Mouse (Mus musculus) retina, postnatal 1 day (tissue): ENCODE data around the gene Gata1.
"Not testable (repeated sequence)": the region's sequence is repeated elsewhere in the genome, so short reads cannot be mapped to it uniquely, and the experiment has no call there.

Experiments
- DNase-seq: peaks from one replicate; pipeline ENCODE4 v3.0.0-alpha.2; 2012

The Gata1 gene

DNA sequence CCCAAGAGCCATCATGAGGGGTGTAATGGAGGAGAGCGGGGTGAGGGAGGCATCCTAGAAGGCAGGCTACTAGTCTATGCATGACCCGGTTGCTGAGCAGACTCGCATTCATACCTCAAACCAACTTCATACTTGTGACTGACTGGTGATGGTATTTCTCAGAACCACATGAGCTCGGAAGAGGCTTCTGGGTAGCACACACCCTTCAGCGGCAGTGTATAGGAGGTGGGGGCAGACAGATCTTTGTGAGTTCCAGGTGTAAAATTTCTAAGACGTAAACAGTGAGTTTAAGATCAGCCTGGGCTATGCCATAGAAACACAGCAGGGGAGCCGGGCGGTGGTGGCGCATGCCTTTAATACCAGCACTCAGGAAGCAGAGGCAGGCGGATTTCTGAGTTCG is at the start of gene Gata1:
Gene Gata1, minus strand, starts transcription at position 180 of the 400 bp plus-strand sequence.
- DNase-seq = no peak

DNA sequence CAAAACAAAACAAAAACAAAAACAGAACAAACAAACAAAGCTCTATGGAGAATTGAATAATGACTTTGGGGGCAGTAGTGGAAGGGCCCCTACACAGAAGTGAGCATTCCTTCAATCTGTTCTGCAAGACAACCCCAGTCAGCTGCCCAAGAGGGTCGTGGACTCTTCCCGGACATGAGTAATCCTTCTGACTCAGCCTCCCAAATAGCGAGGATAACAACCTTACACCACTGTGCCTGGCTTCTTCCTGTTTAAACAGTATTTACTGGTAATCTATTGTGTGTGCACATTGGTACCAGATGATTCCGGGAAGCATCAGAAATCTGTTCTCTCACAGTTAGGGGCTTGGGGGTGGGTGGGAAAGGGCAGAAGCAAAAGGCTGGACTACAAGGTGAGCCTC is 48.9 kb upstream of the Gata1 start:
- no peak for DNase-seq

DNA sequence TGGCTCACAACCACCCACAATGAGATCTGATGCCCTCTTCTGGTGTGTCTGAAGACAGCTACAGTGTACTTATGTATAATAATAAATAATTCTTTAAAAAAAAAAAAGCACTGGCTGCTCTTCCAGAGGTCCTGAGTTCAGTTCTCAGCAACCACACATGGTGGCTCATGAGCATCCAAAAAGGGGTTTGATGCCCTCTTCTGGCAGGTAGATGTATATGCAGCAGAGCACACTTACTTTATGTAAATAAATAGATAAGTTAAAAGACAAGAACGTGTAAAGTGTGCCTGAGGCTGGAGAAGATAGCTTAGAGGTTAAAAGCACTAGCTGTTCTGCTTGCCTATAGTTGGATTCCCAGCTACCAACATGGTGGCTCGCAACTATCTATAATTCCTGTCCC is 46.9 kb upstream of the Gata1 start:
- no peak for DNase-seq

DNA sequence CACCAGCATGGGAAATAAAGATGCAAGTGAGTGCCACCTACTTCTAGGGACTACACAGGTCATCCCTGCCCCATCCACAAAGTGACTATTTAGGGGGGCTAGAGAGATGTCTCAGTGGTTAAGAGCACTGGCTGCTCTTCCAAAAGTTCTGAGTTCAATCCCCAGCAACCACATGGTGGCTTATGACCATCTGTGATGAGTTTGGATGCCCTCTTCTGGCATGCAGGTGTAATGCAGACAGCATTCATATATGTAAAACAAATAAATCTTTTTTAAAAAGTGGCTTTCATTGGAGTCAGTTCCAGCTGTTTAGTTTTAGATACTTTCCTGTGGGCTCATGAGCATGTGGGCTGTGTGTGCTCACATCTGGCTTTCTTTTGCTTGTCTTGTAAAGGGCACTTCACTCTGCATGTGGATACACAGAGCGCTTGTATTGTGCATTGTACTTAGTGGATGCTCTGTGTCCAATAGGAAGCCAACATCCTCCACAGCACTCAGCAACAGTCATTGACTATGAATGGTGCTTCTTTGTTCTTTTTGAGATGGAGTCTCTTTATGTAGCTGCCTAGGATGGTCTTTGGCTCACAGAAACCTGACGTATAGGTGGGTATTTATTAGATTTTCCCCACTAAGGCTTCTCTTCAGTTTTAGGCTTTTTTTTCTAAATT is 42.4 kb upstream of the Gata1 start:
- no peak for DNase-seq

DNA sequence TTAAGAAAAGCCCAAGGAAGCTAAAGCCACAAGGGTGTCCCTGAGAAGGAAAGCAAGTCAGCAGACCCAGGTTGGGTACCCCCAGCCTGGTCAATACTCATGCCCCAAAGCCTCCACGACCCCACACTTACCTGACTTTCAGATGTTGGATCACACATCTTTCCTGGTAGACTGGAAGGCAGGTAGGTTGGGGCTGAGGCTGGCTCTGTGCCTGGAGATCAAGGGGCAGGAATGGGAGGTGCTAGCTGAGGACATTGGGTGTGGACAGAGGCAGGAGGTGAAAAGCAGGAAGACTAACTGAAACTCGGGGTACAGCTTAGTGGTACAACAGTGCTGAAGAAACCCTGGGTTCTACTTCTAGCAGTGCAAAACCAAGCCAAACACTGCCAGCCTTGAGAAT is 40.4 kb upstream of the Gata1 start, which contains the start of gene Glod5:
Gene Glod5, minus strand, starts transcription at position 207 of the 400 bp plus-strand sequence.
- DNase-seq = no peak

DNA sequence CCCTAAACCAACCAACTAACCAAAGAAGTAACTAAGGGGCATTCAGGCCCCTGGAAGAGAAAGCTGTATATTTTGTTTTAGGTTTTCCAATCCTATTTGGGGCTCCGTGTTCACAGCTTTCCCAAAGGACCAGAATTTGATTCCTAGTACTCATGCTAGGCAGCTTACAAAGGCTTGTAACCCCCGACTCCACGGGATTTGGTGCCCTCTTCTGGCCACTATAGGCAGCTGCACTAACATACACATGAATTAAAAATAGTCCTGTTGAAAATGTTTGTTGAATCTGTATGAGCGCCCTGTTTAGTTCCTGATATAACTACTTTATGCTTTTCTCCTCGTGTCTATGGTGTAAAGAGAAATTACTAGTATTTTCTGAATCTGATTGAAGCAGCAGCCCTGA is 39.3 kb upstream of the Gata1 start:
- peak; percentile 69 for DNase-seq

DNA sequence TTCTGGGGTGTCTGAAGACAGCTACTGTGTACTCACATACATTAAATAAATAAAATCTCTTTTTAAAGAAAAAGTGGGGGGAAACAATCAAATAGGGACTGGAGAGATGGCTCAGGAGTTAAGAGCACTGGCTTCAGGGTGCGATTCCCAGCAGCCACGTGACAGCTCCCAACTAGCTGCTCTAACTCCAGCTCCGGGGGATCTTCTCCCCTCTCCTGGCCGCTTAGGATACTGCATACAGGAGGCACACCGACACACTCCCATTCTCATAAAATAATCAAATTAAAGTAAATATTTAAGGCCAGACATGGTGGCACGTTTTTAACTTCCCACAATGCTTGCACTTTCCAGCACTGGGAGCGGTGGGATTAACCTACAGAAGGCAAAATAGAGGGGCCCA is 37.8 kb upstream of the Gata1 start:
- DNase-seq = not testable (repeated sequence)

DNA sequence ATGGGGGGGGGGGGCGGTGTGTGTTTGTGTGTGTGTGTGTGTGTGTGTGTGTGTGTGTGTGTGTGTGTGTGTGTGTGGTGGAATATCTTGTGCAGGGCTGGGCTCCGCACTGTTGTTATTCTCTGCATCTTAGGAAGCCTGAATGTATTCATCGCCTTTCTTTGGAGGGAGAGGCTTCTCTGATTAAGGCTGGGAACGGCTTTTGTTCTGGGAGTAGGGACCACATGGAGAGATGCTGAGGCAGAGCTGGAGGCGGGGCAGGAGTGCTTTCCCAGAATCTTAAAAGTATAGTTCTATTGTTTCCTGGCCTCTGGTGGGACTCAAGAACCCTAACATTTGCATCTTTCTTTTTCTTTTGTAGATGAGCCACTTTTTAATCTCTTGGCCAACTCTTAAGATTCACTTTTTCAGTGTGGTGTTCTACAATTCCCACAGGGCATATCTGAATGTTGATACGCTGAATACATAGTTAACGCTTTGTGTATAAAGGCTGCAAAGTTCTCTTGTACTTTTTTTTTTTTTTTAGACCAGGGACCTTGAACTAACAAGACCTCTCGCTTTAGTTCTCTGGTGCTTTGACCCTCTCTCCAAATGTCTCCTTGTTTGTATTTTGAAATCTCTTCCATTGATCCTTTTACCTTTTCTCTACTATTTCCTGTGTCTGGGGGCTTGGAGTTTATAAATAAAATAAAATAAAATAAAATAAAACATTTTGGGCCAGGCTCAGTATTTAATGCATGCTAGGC is 35.9 kb upstream of the Gata1 start:
- DNase-seq = no peak

DNA sequence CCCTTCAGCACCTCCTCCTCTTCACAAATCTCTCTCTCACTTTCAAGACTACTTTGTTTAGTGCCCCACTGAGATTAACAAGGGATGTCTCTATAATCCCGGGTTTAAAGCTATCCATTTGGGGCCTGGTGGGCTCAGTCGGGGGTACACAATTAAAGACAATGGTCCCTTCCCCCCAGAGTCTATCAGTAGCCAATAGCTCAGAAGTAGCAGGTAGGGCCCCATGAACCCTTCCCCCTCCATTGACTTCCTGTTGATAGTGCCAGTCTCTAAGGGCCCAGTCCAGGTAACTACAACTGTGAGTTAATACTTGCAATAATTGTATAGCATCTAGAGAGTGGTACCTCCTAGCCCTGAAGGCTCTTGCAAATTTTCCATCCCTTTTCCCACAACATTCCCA is 35.3 kb upstream of the Gata1 start:
- no peak for DNase-seq

DNA sequence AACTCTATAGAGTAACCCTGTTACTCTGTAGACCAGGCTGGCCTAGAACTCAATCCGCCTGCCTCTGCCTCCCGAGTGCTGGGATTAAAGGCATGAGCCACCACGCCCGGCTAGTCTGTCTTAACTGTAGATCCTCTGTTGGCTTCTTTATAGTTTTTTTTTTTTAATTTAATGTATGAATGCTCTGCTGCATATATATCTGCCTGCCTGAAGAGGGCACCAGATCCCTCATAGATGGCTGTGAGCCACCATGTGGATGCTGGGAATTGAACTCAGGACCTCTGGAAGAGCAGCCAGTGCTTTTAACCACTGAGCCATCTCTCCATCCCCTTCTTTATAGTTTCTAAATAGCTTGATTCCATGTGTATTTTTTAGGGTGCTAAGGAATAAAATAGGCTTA is 31.5 kb upstream of the Gata1 start:
- not testable (repeated sequence) for DNase-seq

DNA sequence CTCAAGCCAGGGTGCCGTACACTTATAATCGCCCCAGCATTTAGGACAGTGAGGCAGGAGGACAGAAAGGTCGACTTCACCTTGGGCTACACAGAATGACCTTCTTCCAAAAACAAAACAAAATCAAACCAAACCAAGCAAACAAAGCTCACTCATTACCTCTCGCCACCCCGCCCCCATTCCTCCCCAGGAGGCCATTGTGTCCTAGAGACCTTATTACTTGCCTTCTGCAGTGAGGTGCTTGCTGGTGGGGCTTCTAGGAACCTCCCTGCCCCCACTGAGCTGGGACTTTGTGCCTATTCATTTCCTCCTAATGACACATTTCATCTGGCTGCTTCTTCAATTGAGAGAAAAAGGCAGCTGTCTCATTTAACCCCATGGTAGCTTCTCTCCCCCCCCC is 30.7 kb upstream of the Gata1 start:
- DNase-seq = peak; percentile 34

DNA sequence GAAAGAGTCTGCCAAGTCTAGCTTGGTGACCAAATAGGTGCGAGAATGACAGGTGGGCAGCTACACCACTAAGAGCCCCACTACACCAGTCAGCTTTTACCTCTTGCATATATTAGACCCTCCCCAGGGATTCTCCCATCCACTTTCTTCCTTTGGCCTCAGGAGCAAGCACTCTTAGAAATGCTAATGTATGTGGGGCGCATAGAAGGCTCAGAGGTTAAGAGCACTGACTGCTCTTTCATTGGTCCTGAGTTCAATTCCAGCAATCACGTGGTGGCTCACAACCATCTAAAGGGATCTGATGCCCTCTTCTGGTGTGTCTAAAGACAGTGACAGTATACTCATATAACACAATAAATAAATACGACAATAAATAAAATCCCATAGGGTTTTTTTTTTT is 25.1 kb upstream of the Gata1 start:
- no peak for DNase-seq

DNA sequence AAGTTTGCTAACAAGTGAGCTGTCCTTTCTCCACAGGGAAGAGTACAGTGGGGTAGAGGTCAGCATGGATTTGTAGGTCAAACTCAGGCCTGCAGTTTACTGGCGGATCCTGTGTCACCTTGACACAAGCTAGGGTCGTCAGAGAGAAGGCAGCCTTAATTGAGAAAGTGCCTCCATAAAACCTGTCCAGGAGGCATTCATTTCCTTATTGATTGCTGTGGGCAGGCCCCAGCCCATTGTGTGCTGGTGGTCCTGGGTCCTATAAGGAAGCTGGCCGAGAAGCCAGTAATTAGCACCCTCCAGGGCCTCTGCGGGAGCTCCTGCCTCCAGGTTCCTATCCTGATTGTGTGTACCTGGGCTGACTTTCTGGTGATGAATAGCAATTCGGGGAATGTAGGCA is 24.1 kb upstream of the Gata1 start:
- no peak for DNase-seq

DNA sequence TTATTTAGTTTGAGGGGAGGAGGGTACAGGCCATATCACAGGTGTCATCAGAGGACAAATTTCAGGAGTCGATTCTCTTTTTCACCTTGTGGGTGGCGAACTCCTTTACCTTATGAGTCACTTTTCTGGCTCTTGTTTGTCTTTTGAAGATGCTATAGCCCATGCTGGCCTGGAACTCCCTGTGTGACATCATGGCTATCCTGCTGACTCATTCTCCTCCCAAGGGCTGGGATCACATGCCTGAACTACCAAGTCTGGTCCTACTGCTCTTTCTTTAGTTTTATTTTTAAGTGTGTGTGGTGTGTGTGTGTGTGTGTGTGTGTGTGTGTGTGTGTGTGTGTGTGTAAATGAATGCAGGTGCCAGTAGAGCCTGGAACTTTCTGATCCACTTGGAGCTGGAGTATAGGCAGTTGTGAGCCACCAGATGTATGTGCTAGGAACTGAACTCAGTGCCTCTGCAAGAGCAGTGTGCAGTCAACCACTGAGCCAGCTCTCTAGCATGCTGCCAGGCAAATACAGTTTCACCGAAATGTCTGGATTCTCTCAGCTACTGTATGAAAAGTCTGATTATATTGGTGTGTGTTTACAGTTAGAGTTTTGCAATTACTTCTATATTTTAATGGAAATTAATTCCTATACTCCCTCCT is 22.8 kb upstream of the Gata1 start:
- no peak for DNase-seq

DNA sequence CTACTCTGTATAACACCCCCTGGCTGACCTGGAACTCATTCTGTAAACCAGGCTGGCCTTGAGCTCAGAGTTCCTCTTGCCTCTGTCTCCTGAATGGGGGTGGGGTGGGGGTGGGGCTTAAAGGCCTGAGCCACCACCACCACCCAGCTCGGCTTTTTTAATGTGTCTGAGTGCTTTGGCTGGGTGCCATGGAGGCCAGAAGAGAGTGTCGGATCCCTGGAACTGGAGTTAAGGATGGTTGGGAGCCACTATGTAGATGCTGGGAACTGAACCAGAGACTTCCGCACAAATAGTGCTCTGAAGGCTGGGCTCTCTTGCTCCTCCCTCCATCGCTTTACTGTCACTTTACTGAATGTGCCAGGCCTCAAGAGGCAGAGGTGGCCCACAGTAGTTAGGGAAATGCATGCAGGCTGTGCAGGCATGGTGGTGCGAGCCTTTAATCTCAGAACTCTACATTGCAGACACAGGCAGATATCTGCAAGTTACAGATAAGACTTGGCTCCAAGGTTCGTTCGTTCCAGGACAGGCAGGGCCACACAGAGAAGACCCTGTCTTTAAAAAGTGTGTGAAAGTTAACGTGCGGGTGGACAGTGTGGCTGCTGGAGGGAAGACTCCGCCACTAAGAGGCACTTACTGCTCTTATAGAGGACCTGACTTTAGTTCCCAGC is 15.3 kb upstream of the Gata1 start:
- no peak for DNase-seq

DNA sequence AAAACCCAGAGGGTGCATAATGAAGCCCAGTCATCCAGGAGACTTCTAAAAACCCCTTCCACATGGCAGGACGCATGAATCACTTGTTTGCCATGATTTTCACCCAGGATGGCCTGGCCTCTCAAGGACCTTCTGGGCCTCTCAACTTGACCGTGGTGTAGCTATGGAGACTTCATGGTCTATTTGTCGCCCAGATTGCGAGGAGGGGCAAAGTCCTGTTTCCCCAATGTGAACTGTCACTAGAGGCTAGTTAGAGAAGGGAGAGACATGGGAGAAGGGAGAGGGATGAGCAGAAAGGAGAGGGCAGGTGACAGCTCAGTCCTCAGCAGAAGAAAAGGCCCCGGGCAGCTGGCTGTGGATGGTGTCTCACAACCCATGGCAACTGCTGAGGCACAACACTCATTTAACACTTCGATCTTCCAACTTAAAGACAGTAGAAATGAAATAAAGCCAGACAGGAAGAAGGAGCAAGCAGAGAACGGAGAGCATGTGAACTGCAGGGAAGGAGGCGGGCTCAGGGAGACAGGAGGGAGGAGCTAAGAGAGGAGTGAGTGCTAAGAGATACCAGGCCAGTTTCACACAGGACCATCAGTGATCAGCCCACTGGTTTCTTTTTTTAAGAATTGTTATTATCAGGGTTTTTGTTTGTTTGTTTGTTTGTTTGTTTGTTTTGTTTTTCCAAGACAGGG is 14.7 kb upstream of the Gata1 start:
- no peak for DNase-seq

DNA sequence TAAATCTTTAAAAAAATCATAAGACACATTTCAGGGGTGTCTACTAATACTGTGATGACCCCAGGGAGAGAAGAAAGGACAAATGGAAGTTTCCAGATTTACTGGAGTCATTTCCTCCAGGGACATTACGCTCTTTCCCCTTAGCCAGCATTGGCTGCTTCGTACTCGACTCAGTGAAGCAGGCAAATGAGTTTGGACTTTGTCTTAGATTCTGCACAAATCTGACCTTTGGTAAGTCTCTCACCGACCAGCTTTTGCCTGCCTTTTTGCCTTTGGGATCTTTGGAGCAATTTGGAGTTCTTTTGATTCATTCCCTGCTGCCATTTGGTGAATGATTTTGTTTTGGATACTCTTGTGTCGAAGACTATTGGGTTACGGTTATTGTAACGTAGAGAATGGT is 3.5 kb upstream of the Gata1 start:
- no peak for DNase-seq

DNA sequence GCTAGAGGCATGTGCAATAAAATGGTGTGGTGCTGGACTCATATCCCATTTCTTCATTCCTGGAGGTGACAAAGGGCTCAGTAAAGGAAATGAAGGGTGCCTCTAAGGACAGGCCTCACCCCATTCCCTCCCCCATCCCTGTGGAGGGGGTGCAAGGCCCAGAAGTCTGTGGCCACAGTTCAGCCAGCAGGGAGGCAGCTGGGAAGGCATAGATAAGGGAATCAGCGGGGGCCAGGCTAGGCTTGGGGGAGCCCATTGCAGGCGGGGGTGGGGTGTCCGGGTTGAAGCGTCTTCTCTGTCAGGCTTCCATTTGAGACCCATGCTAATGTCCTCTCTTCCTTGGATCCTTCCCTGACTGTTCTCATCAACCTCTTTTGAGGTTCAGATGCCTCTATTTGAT is 6.6 kb downstream of the Gata1 start:
- DNase-seq = no peak

DNA sequence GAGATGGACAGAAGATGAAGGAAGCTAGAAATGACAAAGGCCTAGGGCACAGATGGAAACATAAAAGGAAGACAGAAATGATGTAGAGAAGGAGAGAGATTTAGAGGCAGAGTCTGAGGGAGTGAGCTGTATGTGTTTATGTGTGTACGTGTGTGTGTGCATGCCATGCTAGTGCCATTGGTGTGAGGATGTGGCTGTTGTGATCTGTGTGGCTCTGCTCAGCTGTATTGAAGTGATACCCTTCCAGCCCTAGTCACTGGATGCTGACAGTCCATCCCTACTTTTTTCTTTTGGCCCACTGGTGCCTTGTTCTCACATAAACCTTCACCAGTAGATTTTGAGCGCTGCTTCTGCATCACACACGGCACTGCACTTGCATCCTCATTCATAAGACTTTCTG is 9.0 kb downstream of the Gata1 start:
- no peak for DNase-seq

DNA sequence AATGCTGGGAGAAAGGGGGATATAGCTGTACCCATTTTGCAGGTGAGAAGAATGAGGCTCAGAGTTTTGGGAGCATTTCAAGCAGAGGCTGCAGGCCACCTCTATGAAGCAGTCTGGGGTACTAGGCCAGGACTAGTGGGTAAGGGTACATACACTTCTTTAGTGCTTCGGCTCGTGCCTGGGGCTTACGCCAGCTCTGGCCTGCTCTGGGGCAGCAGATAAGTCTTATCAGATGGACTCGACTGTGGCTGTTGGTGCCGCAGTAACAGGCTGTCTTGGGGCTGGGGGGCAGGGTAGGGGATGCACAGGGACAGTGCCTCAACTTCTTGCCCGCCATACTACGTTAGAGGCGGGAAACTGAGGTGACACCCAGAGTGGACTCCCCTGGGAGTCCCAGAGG is 9.6 kb downstream of the Gata1 start:
- DNase-seq = no peak

DNA sequence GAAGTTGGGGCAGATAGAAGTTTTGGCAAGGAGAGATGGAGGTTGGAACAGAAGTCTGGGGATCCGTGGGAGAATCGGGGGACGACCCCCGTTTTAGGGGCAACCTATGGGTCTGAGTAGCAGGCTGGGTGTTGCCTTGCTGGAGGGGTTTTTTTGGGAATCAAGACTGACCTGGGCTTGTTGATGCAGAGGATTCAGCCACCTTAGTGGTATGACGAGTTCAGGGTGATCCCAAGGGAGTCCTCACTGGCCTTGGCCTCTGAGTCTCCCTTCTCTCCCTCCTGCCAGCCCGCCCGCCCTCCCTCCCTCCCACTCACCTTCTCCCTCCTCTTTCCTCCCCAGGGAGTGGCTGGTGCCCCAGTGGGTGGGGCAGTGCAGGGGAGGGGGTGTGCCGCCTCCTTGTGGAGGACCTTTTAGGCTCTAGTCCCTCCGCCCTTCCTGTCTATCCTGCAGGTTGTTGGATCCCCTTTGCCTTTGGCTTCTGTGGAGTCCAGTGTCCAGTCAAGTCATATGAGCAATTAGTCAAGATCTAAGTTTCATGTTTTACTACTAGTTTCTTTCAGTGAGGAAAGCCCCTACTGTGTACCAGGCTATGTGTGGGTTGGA is 10.2 kb downstream of the Gata1 start:
- DNase-seq = no peak

DNA sequence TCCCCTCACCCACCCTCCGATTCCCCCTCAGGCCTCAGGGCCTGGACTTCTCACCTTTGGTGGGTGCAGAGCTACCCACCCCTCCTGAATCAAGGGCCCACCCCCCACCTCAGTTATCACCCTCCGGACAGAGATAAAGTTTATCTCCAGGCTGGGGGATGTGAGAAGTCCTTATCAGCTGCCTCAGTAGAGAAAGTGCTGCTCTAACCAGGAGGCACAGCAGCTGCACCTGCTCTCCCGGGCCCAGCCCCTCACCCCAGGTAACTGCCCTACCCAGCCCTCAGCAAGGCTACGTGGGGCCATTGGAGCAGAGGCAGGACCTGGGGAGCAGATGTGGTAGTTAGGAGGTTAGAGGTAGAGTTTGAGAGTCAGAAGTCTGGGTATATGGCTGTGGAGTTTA is 11.7 kb downstream of the Gata1 start:
- no peak for DNase-seq
